Mouse (Mus musculus): ENCODE data around the gene Trp53i13.

The Trp53i13 gene

GRCm38 (mm10) chr11:77463101-77463445, 52.7 kb downstream of the Trp53i13 start:
- no peak for DNase-seq (ENCODE audit: low spot score in 2 of 2)

- no peak for DNase-seq (ENCODE audit: low spot score in 2 of 2)
Observed at GRCm38 (mm10) chr11:77462283-77463100, 53.3 kb downstream of the Trp53i13 start, which contains the start of gene Coro6. Gene Coro6, plus strand, starts transcription at chr11:77462411.

GRCm38 (mm10) chr11:77461856-77462255, 53.9 kb downstream of the Trp53i13 start:
- no peak for DNase-seq (ENCODE audit: low spot score in 2 of 2)

All from right cerebral cortex, postnatal 36 days (tissue).